Mouse (Mus musculus) forebrain, embryonic 11.5 days (tissue): ENCODE results near the gene Bclaf1. TPM values are rescaled to one million over a fixed set of nuclear protein-coding genes. Genes with fewer than 3 reads are reported as not detected.

Experiments used
- ATAC-seq: fragments of 200-750 bp; cut with Nextera tagmentation; replicated peaks from 2 replicates; pipeline ENCODE4 v1.8.0; 2017; ENCODE audit warnings: moderate TSS enrichment; ENCODE audit not compliant: low FRiP score
- DNase-seq: peaks from one replicate; pipeline ENCODE4 v3.0.0-alpha.2; 2017; ENCODE audit warnings: low spot score
- H3K27ac ChIP-seq: fragments of 300-500 bp; sonication (generic); 2 replicates; pipeline ENCODE4 v1.5.1; 2014; ENCODE audit warnings: low read depth, low read length
- H3K27me3 ChIP-seq: fragments of 300-500 bp; sonication (generic); 2 replicates; pipeline ENCODE4 v1.6.1; 2014; ENCODE audit warnings: mild to moderate bottlenecking, low read length, mixed read lengths; ENCODE audit not compliant: control insufficient read depth, insufficient read depth
- H3K36me3 ChIP-seq: fragments of 300-500 bp; sonication (generic); 2 replicates; pipeline ENCODE4 v1.6.1; 2014; ENCODE audit warnings: mild to moderate bottlenecking, low read length, moderate library complexity, mixed read lengths; ENCODE audit not compliant: control insufficient read depth, insufficient read depth
- H3K4me1 ChIP-seq: fragments of 300-500 bp; sonication (generic); replicated peaks from 2 replicates; pipeline ENCODE4 v1.6.1; 2014; ENCODE audit warnings: low read length, mixed read lengths; ENCODE audit not compliant: control insufficient read depth, insufficient read depth
- H3K4me2 ChIP-seq: fragments of 300-500 bp; sonication (generic); 2 replicates; pipeline ENCODE4 v1.6.1; 2014; ENCODE audit warnings: low read depth, mild to moderate bottlenecking, low read length, moderate library complexity, mixed read lengths; ENCODE audit not compliant: severe bottlenecking
- H3K4me3 ChIP-seq: fragments of 300-500 bp; sonication (generic); 2 replicates; pipeline ENCODE4 v1.5.1; 2014; ENCODE audit warnings: low read depth, low read length
- H3K9ac ChIP-seq: fragments of 300-500 bp; sonication (generic); 2 replicates; pipeline ENCODE4 v1.6.1; 2014; ENCODE audit warnings: low read length
- H3K9me3 ChIP-seq: fragments of 300-500 bp; sonication (generic); 2 replicates; pipeline ENCODE4 v1.6.1; 2016; ENCODE audit warnings: low read length, mixed read lengths; ENCODE audit not compliant: control insufficient read depth
- WGBS: fragments of 180-500 bp; shearing (Covaris S2); extraction: QIAGEN DNeasy Blood & Tissue Kit; methylation state at CpG from one replicate; pipeline ENCODE4 v1.1.7; 2014; 5-methylcytosine and 5-hydroxymethylcytosine counted together
- polyA plus RNA-seq: library from polyadenylated mRNA; unstranded; fragments of >200 nt; fragmentation: Nextera tagmentation; extraction: Ambion mirVana; gene quantifications from 2 replicates; pipeline ENCODE4 v1.2.1, GENCODE M21; 2014

The Bclaf1 gene
- polyA plus RNA-seq, 1 experiment from 2014 or later: 196 TPM

- no peak for DNase-seq
- H3K4me2 ChIP-seq: no peak overlapping the region
- H3K4me3 ChIP-seq: no peak overlapping the region
- no peak for ATAC-seq
- H3K4me1 ChIP-seq: no peaks in the 10 kb centered on the region
- H3K36me3 ChIP-seq: peaks cover 2% of the 10 kb centered on the region; the same call in 1 of the 2 replicates
- WGBS: 88% methylated on average over 7 of the region's 7 CpGs
- no peak overlapping the region for H3K27ac ChIP-seq
- H3K27me3 ChIP-seq: no peaks in the 10 kb centered on the region
- no peaks in the 10 kb centered on the region for H3K9me3 ChIP-seq
- H3K9ac ChIP-seq: no peak overlapping the region
Observed at GRCm38 (mm10) chr10:20337872-20338271, 25.6 kb downstream of the Bclaf1 start.

- Histone ChIP-seq H3K4me1 (no peaks in the 10 kb centered on the region), H3K9me3 (no peaks in the 10 kb centered on the region), H3K36me3 (no peaks in the 10 kb centered on the region; the same call in 1 of the 2 replicates), H3K27ac (no peak overlapping the region), H3K27me3 (no peaks in the 10 kb centered on the region), H3K9ac (no peak overlapping the region), H3K4me3 (no peak overlapping the region), H3K4me2 (no peak overlapping the region)
- DNase-seq: no peak
- ATAC-seq: no peak
- WGBS: 85% methylated on average over 1 of the region's 1 CpGs
Observed at GRCm38 (mm10) chr10:20345736-20346135, 33.5 kb downstream of the Bclaf1 start.

GRCm38 (mm10) chr10:20347285-20348214 lies 35.3 kb downstream of the Bclaf1 start, which contains the start of gene Mtfr2:
Gene Mtfr2 (plus strand): TSS chr10:20347770.
- DNase-seq (peak; percentile 97), ATAC-seq (peak; percentile 97)
- Histone ChIP-seq H3K27me3 (no peaks in the 10 kb centered on the region), H3K9me3 (no peaks in the 10 kb centered on the region), H3K4me2 (peak within 1 kb of the TSS; percentile 61), H3K36me3 (no peaks in the 10 kb centered on the region; the same call in 1 of the 2 replicates), H3K9ac (peak within 1 kb of the TSS; percentile 75), H3K4me3 (peak within 1 kb of the TSS; percentile 65), H3K4me1 (no peaks in the 10 kb centered on the region), H3K27ac (peak within 1 kb of the TSS; percentile 46; the same call in 1 of the 2 replicates)
- WGBS: 1% methylated on average over 58 of the region's 58 CpGs

GRCm38 (mm10) chr10:20348894-20349293 lies 36.6 kb downstream of the Bclaf1 start:
- Histone ChIP-seq H3K4me3 (no peak overlapping the region), H3K4me2 (no peak overlapping the region), H3K9me3 (no peaks in the 10 kb centered on the region), H3K4me1 (no peaks in the 10 kb centered on the region), H3K36me3 (no peaks in the 10 kb centered on the region; the same call in 1 of the 2 replicates), H3K27me3 (no peaks in the 10 kb centered on the region), H3K9ac (no peak overlapping the region), H3K27ac (no peak overlapping the region)
- 95% methylated on average over 2 of the region's 2 CpGs for WGBS
- DNase-seq: no peak
- ATAC-seq: no peak

GRCm38 (mm10) chr10:20361542-20362449 lies 49.5 kb downstream of the Bclaf1 start:
- 62% methylated on average over 10 of the region's 10 CpGs for WGBS
- H3K9me3 ChIP-seq: no peaks in the 10 kb centered on the region
- H3K27me3 ChIP-seq: no peaks in the 10 kb centered on the region
- 0 out of 2 replicates have a peak, but pooled peaks cover 2% of the 10 kb centered on the region for H3K4me1 ChIP-seq
- no peak overlapping the region for H3K27ac ChIP-seq
- H3K4me2 ChIP-seq: no peak overlapping the region
- no peak overlapping the region for H3K9ac ChIP-seq
- DNase-seq (no peak), ATAC-seq (no peak)
- H3K4me3 ChIP-seq: no peak overlapping the region
- no peaks in the 10 kb centered on the region; the same call in 1 of the 2 replicates for H3K36me3 ChIP-seq

- no peak overlapping the region for H3K27ac ChIP-seq
- no peak overlapping the region for H3K4me2 ChIP-seq
- H3K9ac ChIP-seq: no peak overlapping the region
- no peaks in the 10 kb centered on the region; the same call in 1 of the 2 replicates for H3K36me3 ChIP-seq
- no peaks in the 10 kb centered on the region for H3K27me3 ChIP-seq
- H3K9me3 ChIP-seq: no peaks in the 10 kb centered on the region; the same call in 1 of the 2 replicates
- H3K4me1 ChIP-seq: 0 out of 2 replicates have a peak, but pooled peaks cover 2% of the 10 kb centered on the region
- ATAC-seq (no peak), DNase-seq (no peak)
- WGBS: 81% methylated on average over 4 of the region's 4 CpGs
- H3K4me3 ChIP-seq: no peak overlapping the region
Observed at GRCm38 (mm10) chr10:20362450-20363118, 50.3 kb downstream of the Bclaf1 start.

- no peaks in the 10 kb centered on the region for H3K27me3 ChIP-seq
- H3K4me1 ChIP-seq: no peaks in the 10 kb centered on the region
- H3K4me2 ChIP-seq: no peak overlapping the region
- H3K9me3 ChIP-seq: no peaks in the 10 kb centered on the region; the same call in 1 of the 2 replicates
- 97% methylated on average over 5 of the region's 5 CpGs for WGBS
- H3K27ac ChIP-seq: no peak overlapping the region
- H3K4me3 ChIP-seq: no peak overlapping the region
- H3K9ac ChIP-seq: no peak overlapping the region
- no peak for ATAC-seq
- DNase-seq: no peak
- H3K36me3 ChIP-seq: no peaks in the 10 kb centered on the region
Observed at GRCm38 (mm10) chr10:20372046-20372445, 59.8 kb downstream of the Bclaf1 start.

- H3K4me1 ChIP-seq: no peaks in the 10 kb centered on the region
- no peak overlapping the region for H3K27ac ChIP-seq
- H3K9ac ChIP-seq: no peak overlapping the region
- 93% methylated on average over 9 of the region's 9 CpGs for WGBS
- no peak overlapping the region for H3K4me2 ChIP-seq
- H3K27me3 ChIP-seq: no peaks in the 10 kb centered on the region
- H3K4me3 ChIP-seq: no peak overlapping the region
- H3K36me3 ChIP-seq: no peaks in the 10 kb centered on the region
- ATAC-seq: no peak
- no peak for DNase-seq
- H3K9me3 ChIP-seq: no peaks in the 10 kb centered on the region
Observed at GRCm38 (mm10) chr10:20377621-20378020, 65.4 kb downstream of the Bclaf1 start.
